Mouse (Mus musculus) testis, adult 10 weeks (tissue): Measurements from ENCODE around the gene 5830411N06Rik. TPM values are rescaled to one million over a fixed set of nuclear protein-coding genes. Genes with fewer than 3 reads are reported as not detected.

Experiments used
- polyA plus RNA-seq: library from polyadenylated mRNA; stranded (reverse); fragments of 350-450 nt; fragmentation: Illumina TruSeq; extraction: RNeasy Lipid Tissue Mini Kit (QIAGEN cat#74804); gene quantifications from one replicate; pipeline ENCODE4 v1.2.3, GENCODE M21; 2014; ENCODE audit warnings: low read depth, low replicate concordance

5830411N06Rik gene
- not detected for polyA plus RNA-seq

GRCm38 (mm10) chr7:140247216-140247615 is at the start of gene 5830411N06Rik:
5830411N06Rik (plus strand) TSS chr7:140247284.

GRCm38 (mm10) chr7:140205864-140206263 is 41.2 kb upstream of the 5830411N06Rik start, which contains the start of gene Olfr524:
Olfr524 (minus strand) TSS chr7:140205964.

GRCm38 (mm10) chr7:140217967-140218366 is 29.1 kb upstream of the 5830411N06Rik start, which contains the start of gene Cd163l1:
Cd163l1 (plus strand) TSS chr7:140218267.

GRCm38 (mm10) chr7:140320558-140320957 is 73.5 kb downstream of the 5830411N06Rik start, which contains the start of gene Olfr525:
Olfr525 (plus strand) TSS chr7:140320858.

GRCm38 (mm10) chr7:140333717-140334116 is 86.6 kb downstream of the 5830411N06Rik start, which contains the start of gene Olfr527:
Olfr527 (plus strand) TSS chr7:140334017.

Other genes with a start within 250 kb of the 5830411N06Rik start
- gene Zfp511, start 210.9 kb upstream of the 5830411N06Rik start, polyA plus RNA-seq, result 23.5 TPM
- 55.8 TPM for gene Tubgcp2, start 210.6 kb upstream of the 5830411N06Rik start, polyA plus RNA-seq
- gene Msx3, start 198.2 kb upstream of the 5830411N06Rik start, polyA plus RNA-seq, result not detected
- not detected for gene Caly, start 164.7 kb upstream of the 5830411N06Rik start, polyA plus RNA-seq
- not detected for gene Prap1, start 153.9 kb upstream of the 5830411N06Rik start, polyA plus RNA-seq
- 0.53 TPM for gene Fuom, start 144.8 kb upstream of the 5830411N06Rik start, polyA plus RNA-seq
- gene Paox, start 131.5 kb upstream of the 5830411N06Rik start, polyA plus RNA-seq, result 1.2 TPM
- 14.5 TPM for gene Echs1, start 130.8 kb upstream of the 5830411N06Rik start, polyA plus RNA-seq
- gene Mtg1, start 109.7 kb upstream of the 5830411N06Rik start, polyA plus RNA-seq, result 3.1 TPM
- 0.15 TPM for gene Sprn, start 92.4 kb upstream of the 5830411N06Rik start, polyA plus RNA-seq
- gene Olfr522, start 82.5 kb upstream of the 5830411N06Rik start, polyA plus RNA-seq, result not detected
- gene Olfr523, start 74.1 kb upstream of the 5830411N06Rik start, polyA plus RNA-seq, result not detected
- gene Olfr524, start 41.3 kb upstream of the 5830411N06Rik start, polyA plus RNA-seq, result not detected
- gene Cd163l1, start 29.0 kb upstream of the 5830411N06Rik start, polyA plus RNA-seq, result not detected
- gene Olfr525, start 73.6 kb downstream of the 5830411N06Rik start, polyA plus RNA-seq, result not detected
- gene Olfr527, start 86.7 kb downstream of the 5830411N06Rik start, polyA plus RNA-seq, result not detected
- not detected for gene Olfr60, start 114.4 kb downstream of the 5830411N06Rik start, polyA plus RNA-seq
- gene Olfr530, start 129.0 kb downstream of the 5830411N06Rik start, polyA plus RNA-seq, result not detected
- not detected for gene Olfr531, start 155.6 kb downstream of the 5830411N06Rik start, polyA plus RNA-seq
- not detected for gene Olfr532, start 174.4 kb downstream of the 5830411N06Rik start, polyA plus RNA-seq
- not detected for gene Olfr533, start 216.1 kb downstream of the 5830411N06Rik start, polyA plus RNA-seq
- not detected for gene Olfr535, start 236.9 kb downstream of the 5830411N06Rik start, polyA plus RNA-seq